Mouse (Mus musculus) erythroblast, embryonic 14.5 days (primary cell): ENCODE data around the gene Add2. TPM values are rescaled to one million over a fixed set of nuclear protein-coding genes. Genes with fewer than 3 reads are reported as not detected.

Experiments used
- H3K27me3 ChIP-seq: 2 replicates; pipeline ENCODE4 v1.6.1; 2012; ENCODE audit warnings: inconsistent platforms; ENCODE audit not compliant: control insufficient read depth
- H3K36me3 ChIP-seq: 2 replicates; pipeline ENCODE4 v1.6.1; 2012; ENCODE audit warnings: mild to moderate bottlenecking, inconsistent platforms; ENCODE audit not compliant: control insufficient read depth
- H3K4me1 ChIP-seq: 2 replicates; pipeline ENCODE4 v1.6.1; 2012; ENCODE audit warnings: inconsistent platforms; ENCODE audit not compliant: control insufficient read depth
- H3K4me3 ChIP-seq: replicated peaks from 2 replicates; pipeline ENCODE3; 2012; ENCODE audit warnings: moderate library complexity, mild to moderate bottlenecking, inconsistent platforms
- H3K9me3 ChIP-seq: 2 replicates; pipeline ENCODE4 v1.6.1; 2012; ENCODE audit warnings: low read length, inconsistent platforms, mixed read lengths; ENCODE audit not compliant: control insufficient read depth
- GATA1 ChIP-seq: IDR thresholded peaks from 2 replicates; pipeline ENCODE4 v1.6.1; 2012; ENCODE audit warnings: low read length, inconsistent platforms, mixed read lengths
- TAL1 ChIP-seq: IDR thresholded peaks from 3 replicates; pipeline ENCODE4 v1.6.1; 2012; ENCODE audit warnings: low read length, inconsistent platforms, mixed read lengths
- polyA plus RNA-seq: library from polyadenylated mRNA; stranded (reverse); fragments of >175 nt; gene quantifications from 2 replicates; pipeline ENCODE4 v1.2.3, GENCODE M21; 2012

Gene Add2
- polyA plus RNA-seq, 1 experiment, result 39.0 TPM

DNA sequence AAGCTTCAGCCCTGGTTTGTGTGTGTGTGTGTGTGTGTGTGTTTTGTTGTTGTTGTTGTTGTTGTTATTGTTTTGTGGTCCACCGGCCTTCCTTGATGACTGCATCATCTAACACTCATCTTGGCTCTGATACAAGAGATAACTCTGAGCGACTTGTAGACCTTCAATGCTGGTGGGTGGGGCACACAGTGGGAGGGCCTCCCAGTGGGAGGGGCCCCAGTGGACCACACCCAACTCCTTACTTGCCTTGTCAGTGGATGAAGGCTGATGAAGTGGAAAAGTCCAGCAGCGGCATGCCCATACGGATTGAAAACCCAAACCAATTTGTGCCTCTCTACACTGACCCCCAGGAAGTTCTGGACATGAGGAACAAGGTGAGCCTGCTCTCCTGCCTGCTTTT is 78.6 kb downstream of the Add2 start:
- H3K4me1 ChIP-seq, result peaks cover 40% of the 10 kb centered on the region
- peaks cover 100% of the 10 kb centered on the region for H3K36me3 ChIP-seq
- no peak for TF ChIP-seq TAL1
- no peak for TF ChIP-seq GATA1
- H3K9me3 ChIP-seq, result no peaks in the 10 kb centered on the region
- H3K27me3 ChIP-seq, result no peaks in the 10 kb centered on the region
- H3K4me3 ChIP-seq, result no peak overlapping the region

DNA sequence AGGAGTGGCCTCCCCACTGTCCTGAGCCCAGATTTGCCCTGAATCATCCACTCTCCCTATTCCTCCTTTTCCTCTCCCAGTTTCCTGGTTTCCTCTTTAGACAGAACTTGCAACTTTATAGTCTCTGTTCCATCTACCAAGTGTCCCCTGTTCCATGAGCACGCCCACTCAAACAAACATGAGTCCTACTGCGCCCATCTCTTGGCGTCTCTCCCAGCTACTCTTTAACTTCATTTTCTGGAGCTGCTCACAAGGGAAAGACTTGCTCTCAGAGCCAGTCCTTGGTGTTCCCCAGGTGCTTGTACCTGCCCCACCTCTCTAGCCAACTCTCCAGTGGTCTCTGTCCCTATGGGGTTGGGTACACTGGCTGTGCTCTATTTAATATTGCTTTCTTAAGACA is 87.4 kb downstream of the Add2 start:
- H3K27me3 ChIP-seq, result no peaks in the 10 kb centered on the region
- H3K4me3 ChIP-seq, result no peak overlapping the region
- H3K36me3 ChIP-seq, result peaks cover 100% of the 10 kb centered on the region
- no peak for TF ChIP-seq TAL1
- no peak for TF ChIP-seq GATA1
- H3K4me1 ChIP-seq, result peaks cover 2% of the 10 kb centered on the region; the same call in 1 of the 2 replicates
- no peaks in the 10 kb centered on the region for H3K9me3 ChIP-seq

DNA sequence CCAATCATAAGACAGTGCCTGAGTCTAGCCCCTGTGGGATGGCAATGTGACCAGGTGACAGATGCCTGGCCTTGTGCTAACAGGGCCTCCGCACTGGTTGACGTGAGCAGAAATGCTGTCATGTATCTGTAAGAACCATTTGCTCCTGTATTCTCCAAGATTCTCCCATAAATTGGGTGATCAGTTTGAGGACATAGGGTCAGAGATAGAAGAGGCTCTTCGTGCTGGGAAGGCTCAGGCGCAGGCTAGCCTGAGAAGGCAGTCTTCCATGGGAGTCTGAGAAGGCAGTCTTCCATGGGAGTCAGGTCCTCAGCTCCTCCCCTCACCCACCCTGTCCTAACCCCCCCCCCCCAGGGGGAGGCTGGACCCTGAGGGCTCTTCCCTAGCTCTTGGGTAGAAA is 94.6 kb downstream of the Add2 start:
- peaks cover 39% of the 10 kb centered on the region for H3K36me3 ChIP-seq
- no peaks in the 10 kb centered on the region for H3K27me3 ChIP-seq
- H3K9me3 ChIP-seq, result no peaks in the 10 kb centered on the region
- TF ChIP-seq GATA1 (no peak), TAL1 (no peak)
- H3K4me1 ChIP-seq, result peaks cover 18% of the 10 kb centered on the region
- H3K4me3 ChIP-seq, result no peak overlapping the region

DNA sequence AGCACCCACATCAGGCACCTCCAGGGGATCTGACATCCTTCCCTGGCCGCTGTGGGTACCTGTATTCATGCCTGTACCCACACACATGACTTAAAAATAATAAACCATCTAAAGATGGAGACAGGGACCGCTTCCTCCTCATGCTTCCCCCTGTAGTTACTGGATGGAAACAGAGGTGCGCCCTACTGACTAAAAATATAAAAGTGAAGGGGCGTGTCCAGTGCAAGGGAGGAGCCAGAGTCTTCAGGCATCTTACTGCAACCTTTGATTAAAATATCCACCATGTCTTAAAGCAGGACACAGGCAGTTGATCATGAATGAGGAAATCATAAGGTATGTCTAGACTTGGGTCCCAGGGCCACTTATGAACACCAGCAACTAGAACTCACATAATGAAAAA is 97.3 kb downstream of the Add2 start:
- Histone ChIP-seq H3K4me1 (peaks cover 45% of the 10 kb centered on the region), H3K4me3 (no peak overlapping the region), H3K27me3 (no peaks in the 10 kb centered on the region), H3K36me3 (peaks cover 12% of the 10 kb centered on the region), H3K9me3 (no peaks in the 10 kb centered on the region)
- TF ChIP-seq GATA1 (no peak), TAL1 (no peak)

DNA sequence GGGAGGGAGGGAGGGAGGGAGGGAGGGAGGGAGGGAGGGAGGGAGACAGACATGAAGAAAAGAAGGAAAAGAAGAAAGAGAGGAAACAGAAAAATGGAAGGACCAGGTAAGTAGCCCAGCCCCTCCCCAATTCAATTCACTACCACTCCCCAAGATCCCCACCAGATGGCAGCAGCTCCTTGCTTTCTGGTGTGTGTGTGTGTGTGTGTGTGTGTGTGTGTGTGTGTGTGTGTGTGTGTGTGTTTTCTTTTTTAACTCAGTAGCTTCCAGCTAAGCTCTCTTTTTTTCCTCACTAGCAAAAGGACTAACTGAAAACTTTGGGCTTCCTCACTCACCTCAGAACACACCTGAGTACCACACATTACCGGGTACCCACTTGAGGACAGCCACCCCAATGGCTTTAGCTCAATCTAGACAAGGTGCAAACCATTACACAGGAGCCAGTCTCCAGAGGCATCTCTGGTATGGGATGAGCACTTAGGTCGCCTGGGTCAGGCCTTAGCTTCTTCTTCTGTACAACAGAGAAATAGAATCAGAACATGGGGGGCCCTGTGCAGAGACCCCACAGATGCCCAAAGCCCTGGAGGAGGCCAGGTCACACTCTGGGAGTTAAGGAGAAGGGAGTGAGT is 98.6 kb downstream of the Add2 start:
- Histone ChIP-seq H3K36me3 (no peaks in the 10 kb centered on the region), H3K4me3 (no peak overlapping the region), H3K4me1 (peaks cover 57% of the 10 kb centered on the region), H3K27me3 (no peaks in the 10 kb centered on the region), H3K9me3 (no peaks in the 10 kb centered on the region)
- TF ChIP-seq GATA1 (no peak), TAL1 (no peak)

DNA sequence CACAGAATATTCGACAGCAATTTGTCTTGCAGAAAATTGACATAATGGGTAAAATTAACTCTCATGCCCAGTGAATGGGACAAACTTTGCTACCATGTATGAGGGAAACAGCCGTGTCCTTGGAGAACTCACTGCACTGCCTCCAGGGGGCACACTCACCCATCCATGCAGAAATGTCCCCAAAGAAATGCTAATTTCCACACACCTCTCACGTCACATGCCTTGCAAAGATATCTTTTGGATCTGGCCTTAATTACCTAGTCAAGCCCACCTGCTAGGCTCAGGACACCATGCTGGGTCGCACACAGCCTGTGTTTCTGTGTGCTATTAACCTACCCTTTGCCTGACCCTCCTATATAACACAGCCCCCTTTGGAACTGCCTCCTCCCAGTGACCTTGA is 100.0 kb downstream of the Add2 start:
- Histone ChIP-seq H3K4me3 (no peak overlapping the region), H3K27me3 (no peaks in the 10 kb centered on the region), H3K36me3 (no peaks in the 10 kb centered on the region), H3K9me3 (no peaks in the 10 kb centered on the region), H3K4me1 (peaks cover 59% of the 10 kb centered on the region)
- TF ChIP-seq GATA1 (no peak), TAL1 (no peak)

DNA sequence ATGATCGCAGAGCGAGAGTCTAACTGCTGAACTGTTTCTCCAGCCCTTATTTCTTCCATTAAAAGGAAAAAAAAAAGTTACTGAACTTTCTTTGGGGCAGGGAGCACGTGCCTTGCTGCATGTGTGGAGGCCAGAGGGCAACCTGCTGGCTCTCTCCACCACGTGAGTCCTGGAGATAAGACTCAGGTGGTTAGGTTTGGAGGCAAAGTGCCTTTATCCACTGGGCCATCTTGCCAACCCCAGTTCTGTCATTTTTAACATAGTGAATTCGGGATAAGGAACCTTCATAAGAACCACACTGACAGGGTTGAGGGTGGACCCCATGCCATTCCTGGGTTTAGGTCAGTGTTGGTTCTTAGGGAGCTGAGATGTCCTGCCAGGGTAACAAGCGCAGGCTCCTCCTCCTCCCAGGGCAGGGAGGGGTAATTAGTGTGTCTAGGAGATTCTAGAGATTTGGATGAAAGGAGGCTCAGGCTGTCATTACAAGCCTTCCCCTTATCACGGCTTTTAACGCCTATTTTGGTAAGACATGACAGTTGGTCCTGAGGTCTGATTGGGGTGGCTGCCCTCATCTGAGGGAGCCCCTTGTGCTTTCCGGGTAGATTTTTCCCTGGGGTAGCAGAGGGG is 101.5 kb downstream of the Add2 start:
- H3K27me3 ChIP-seq, result no peaks in the 10 kb centered on the region

DNA sequence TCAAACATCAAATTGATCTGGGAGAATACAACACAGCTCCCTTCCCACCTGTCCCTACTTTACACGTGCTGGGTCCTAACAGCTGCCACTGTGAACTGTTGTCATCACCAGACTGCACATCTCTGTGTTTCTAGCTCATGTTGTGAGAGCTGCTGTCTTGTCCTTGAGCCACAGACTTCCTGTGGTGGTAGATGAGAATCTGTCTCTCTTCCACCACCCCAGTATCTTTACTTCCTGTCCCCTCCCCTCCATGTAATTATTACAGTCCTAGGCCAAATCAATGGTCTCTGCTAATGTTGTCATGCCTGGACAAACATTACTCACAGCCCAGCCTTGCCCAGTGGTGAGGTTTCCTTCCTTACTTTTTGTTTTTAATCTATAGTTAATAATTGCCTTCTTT is 105.4 kb downstream of the Add2 start:
- Histone ChIP-seq H3K4me3 (no peak overlapping the region), H3K4me1 (peaks cover 36% of the 10 kb centered on the region), H3K27me3 (no peaks in the 10 kb centered on the region)

More for the DNA sequence above, 101.5 kb downstream of the Add2 start:
- Histone ChIP-seq H3K36me3 (no peaks in the 10 kb centered on the region), H3K9me3 (no peaks in the 10 kb centered on the region), H3K4me3 (peak overlapping the region; percentile 40), H3K4me1 (peaks cover 61% of the 10 kb centered on the region)
- TF ChIP-seq TAL1 (peak; percentile 84), GATA1 (peak; percentile 91)

DNA sequence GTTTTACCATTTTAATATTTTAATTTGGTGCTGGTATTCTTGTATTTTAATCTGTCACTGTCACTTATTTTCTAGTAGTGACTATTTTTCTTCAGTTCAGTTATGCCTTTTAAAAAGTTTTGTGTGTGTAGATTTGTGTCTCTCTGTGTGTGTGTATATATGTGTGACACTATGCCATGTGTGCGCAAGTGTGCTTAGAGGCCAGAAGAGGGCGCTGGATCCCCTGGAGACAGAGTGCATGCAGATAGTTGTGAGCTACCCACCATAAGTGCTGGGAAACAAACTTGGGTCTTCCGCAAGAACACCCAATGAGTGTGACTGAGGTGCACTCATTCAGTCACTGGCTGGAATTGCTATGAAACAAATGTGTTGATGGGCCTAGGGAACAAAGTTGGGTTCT is 107.7 kb downstream of the Add2 start:
- Histone ChIP-seq H3K27me3 (no peaks in the 10 kb centered on the region), H3K9me3 (peaks cover 2% of the 10 kb centered on the region; the same call in 1 of the 2 replicates), H3K4me1 (peaks cover 13% of the 10 kb centered on the region), H3K4me3 (no peak overlapping the region), H3K36me3 (no peaks in the 10 kb centered on the region)
- TF ChIP-seq GATA1 (no peak), TAL1 (no peak)

More for the DNA sequence above, 105.4 kb downstream of the Add2 start:
- TF ChIP-seq TAL1 (no peak), GATA1 (no peak)
- Histone ChIP-seq H3K36me3 (no peaks in the 10 kb centered on the region), H3K9me3 (peaks cover 2% of the 10 kb centered on the region; the same call in 1 of the 2 replicates)

DNA sequence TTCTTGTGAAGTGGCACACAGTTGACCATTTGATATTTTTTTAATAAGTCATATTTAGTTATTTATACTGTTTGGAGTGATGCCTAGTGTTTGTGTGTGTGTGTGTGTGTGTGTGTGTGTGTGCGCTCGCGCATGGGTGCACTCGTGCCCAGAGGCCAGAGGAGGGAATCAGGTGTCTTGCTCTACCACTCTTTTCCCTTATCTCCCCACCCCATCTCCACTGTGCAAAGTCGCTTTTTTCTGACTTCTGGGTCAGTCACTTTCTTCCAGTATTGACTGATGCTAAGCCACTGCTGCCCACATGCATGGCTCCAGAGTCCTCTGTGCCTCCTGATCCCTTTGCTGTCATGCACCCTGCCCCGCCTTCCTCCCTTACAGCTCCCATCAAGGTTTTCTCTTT is 112.8 kb downstream of the Add2 start:
- Histone ChIP-seq H3K9me3 (peaks cover 8% of the 10 kb centered on the region), H3K36me3 (no peaks in the 10 kb centered on the region), H3K4me1 (no peaks in the 10 kb centered on the region; the same call in 1 of the 2 replicates), H3K27me3 (peaks cover 3% of the 10 kb centered on the region; the same call in 1 of the 2 replicates), H3K4me3 (no peak overlapping the region)
- no peak for TF ChIP-seq TAL1
- TF ChIP-seq GATA1, result peak; percentile 65
